Mouse (Mus musculus) embryonic facial prominence, embryonic 10.5 days (tissue): ENCODE measurements around the gene Grasp. TPM values are rescaled to one million over a fixed set of nuclear protein-coding genes. Genes with fewer than 3 reads are reported as not detected.

ENCODE experiments used
- DNase-seq: peaks from one replicate; pipeline ENCODE4 v3.0.0-alpha.2; 2017; ENCODE audit warnings: low spot score
- H3K27ac ChIP-seq: fragments of 300-500 bp; sonication (generic); replicated peaks from 2 replicates; pipeline ENCODE4 v1.5.1; 2016; ENCODE audit warnings: mild to moderate bottlenecking
- H3K27me3 ChIP-seq: fragments of 300-500 bp; sonication (generic); replicated peaks from 2 replicates; pipeline ENCODE4 v1.6.1; 2016; ENCODE audit warnings: low read depth, mild to moderate bottlenecking; ENCODE audit not compliant: poor library complexity, severe bottlenecking
- H3K36me3 ChIP-seq: fragments of 300-500 bp; sonication (generic); replicated peaks from 2 replicates; pipeline ENCODE4 v1.6.1; 2016; ENCODE audit warnings: mild to moderate bottlenecking, moderate library complexity
- H3K4me1 ChIP-seq: fragments of 300-500 bp; sonication (generic); 2 replicates; pipeline ENCODE4 v1.6.1; 2016
- H3K4me3 ChIP-seq: fragments of 300-500 bp; sonication (generic); 2 replicates; pipeline ENCODE4 v1.5.1; 2016; ENCODE audit warnings: mild to moderate bottlenecking, moderate library complexity
- H3K9me3 ChIP-seq: fragments of 300-500 bp; sonication (generic); 2 replicates; pipeline ENCODE4 v1.6.1; 2016; ENCODE audit warnings: mild to moderate bottlenecking
- WGBS: fragments of 180-500 bp; shearing (Covaris S2); methylation state at CpG from one replicate; pipeline ENCODE4 v1.1.7; 2016; 5-methylcytosine and 5-hydroxymethylcytosine counted together
- polyA plus RNA-seq: library from polyadenylated mRNA; unstranded; fragments of >200 nt; fragmentation: Nextera tagmentation; extraction: Ambion mirVana; gene quantifications from 2 replicates; pipeline ENCODE4 v1.2.1, GENCODE M21; 2016

The Grasp gene
- polyA plus RNA-seq, 1 experiment from 2014 or later = 6.7 TPM

- DNase-seq = no peak
- WGBS = 94% methylated on average over 3 of the region's 3 CpGs
- Histone ChIP-seq H3K36me3 (peaks cover 41% of the 10 kb centered on the region), H3K4me1 (peaks cover 32% of the 10 kb centered on the region), H3K4me3 (no peak overlapping the region), H3K27me3 (no peaks in the 10 kb centered on the region), H3K27ac (no peak overlapping the region), H3K9me3 (no peaks in the 10 kb centered on the region)
Observed at GRCm38 (mm10) chr15:101185549-101185948, 38.4 kb upstream of the Grasp start.

- Histone ChIP-seq H3K9me3 (no peaks in the 10 kb centered on the region), H3K27me3 (no peaks in the 10 kb centered on the region), H3K27ac (no peak overlapping the region), H3K4me1 (peaks cover 34% of the 10 kb centered on the region), H3K4me3 (no peak overlapping the region), H3K36me3 (peaks cover 41% of the 10 kb centered on the region)
- WGBS = 85% methylated on average over 5 of the region's 5 CpGs
- DNase-seq = no peak
Observed at GRCm38 (mm10) chr15:101187907-101188306, 36.1 kb upstream of the Grasp start.

- Histone ChIP-seq H3K36me3 (peaks cover 39% of the 10 kb centered on the region), H3K9me3 (no peaks in the 10 kb centered on the region), H3K27me3 (no peaks in the 10 kb centered on the region), H3K4me3 (no peak overlapping the region), H3K27ac (no peak overlapping the region), H3K4me1 (peaks cover 30% of the 10 kb centered on the region)
- whole genome bisulfite sequencing = 85% methylated on average over 10 of the region's 10 CpGs
- no peak for DNase-seq
Observed at GRCm38 (mm10) chr15:101189981-101190761, 33.8 kb upstream of the Grasp start.

- no peak for DNase-seq
- H3K4me3 ChIP-seq = no peak overlapping the region
- H3K36me3 ChIP-seq = peaks cover 39% of the 10 kb centered on the region
- H3K4me1 ChIP-seq = peaks cover 30% of the 10 kb centered on the region
- H3K27me3 ChIP-seq = no peaks in the 10 kb centered on the region
- no peaks in the 10 kb centered on the region for H3K9me3 ChIP-seq
- 80% methylated on average over 5 of the region's 5 CpGs for WGBS
- no peak overlapping the region for H3K27ac ChIP-seq
Observed at GRCm38 (mm10) chr15:101190762-101191150, 33.2 kb upstream of the Grasp start.

GRCm38 (mm10) chr15:101191459-101192259 is 32.3 kb upstream of the Grasp start:
- Histone ChIP-seq H3K27me3 (no peaks in the 10 kb centered on the region), H3K36me3 (peaks cover 39% of the 10 kb centered on the region), H3K27ac (0 out of 2 replicates have a peak overlapping the region, but pooled peaks have one; percentile 19), H3K4me3 (no peak overlapping the region), H3K4me1 (peaks cover 30% of the 10 kb centered on the region), H3K9me3 (no peaks in the 10 kb centered on the region)
- WGBS = 35% methylated on average over 13 of the region's 13 CpGs
- DNase-seq = no peak

- H3K27ac ChIP-seq = no peak overlapping the region
- H3K27me3 ChIP-seq = no peaks in the 10 kb centered on the region
- 58% methylated on average over 7 of the region's 7 CpGs for WGBS
- H3K4me1 ChIP-seq = peaks cover 30% of the 10 kb centered on the region
- no peak for DNase-seq
- no peak overlapping the region for H3K4me3 ChIP-seq
- peaks cover 39% of the 10 kb centered on the region for H3K36me3 ChIP-seq
- no peaks in the 10 kb centered on the region for H3K9me3 ChIP-seq
Observed at GRCm38 (mm10) chr15:101192260-101192640, 31.7 kb upstream of the Grasp start.

GRCm38 (mm10) chr15:101192651-101193050 is 31.3 kb upstream of the Grasp start:
- peaks cover 41% of the 10 kb centered on the region for H3K36me3 ChIP-seq
- H3K4me3 ChIP-seq = no peak overlapping the region
- H3K27ac ChIP-seq = no peak overlapping the region
- H3K4me1 ChIP-seq = peaks cover 30% of the 10 kb centered on the region
- no peak for DNase-seq
- H3K9me3 ChIP-seq = no peaks in the 10 kb centered on the region
- 91% methylated on average over 7 of the region's 7 CpGs for WGBS
- no peaks in the 10 kb centered on the region for H3K27me3 ChIP-seq

- DNase-seq = no peak
- Histone ChIP-seq H3K9me3 (no peaks in the 10 kb centered on the region), H3K36me3 (peaks cover 55% of the 10 kb centered on the region), H3K4me3 (no peak overlapping the region), H3K4me1 (peaks cover 30% of the 10 kb centered on the region), H3K27me3 (no peaks in the 10 kb centered on the region), H3K27ac (no peak overlapping the region)
- 92% methylated on average over 6 of the region's 6 CpGs for WGBS
Observed at GRCm38 (mm10) chr15:101193971-101194370, 30.0 kb upstream of the Grasp start.

- DNase-seq = no peak
- WGBS = 93% methylated on average over 16 of the region's 16 CpGs
- Histone ChIP-seq H3K4me1 (peaks cover 27% of the 10 kb centered on the region), H3K27me3 (no peaks in the 10 kb centered on the region), H3K4me3 (no peak overlapping the region), H3K27ac (no peak overlapping the region), H3K9me3 (no peaks in the 10 kb centered on the region), H3K36me3 (peaks cover 67% of the 10 kb centered on the region)
Observed at GRCm38 (mm10) chr15:101194951-101195823, 28.8 kb upstream of the Grasp start.

GRCm38 (mm10) chr15:101196079-101196795 is 27.8 kb upstream of the Grasp start:
- H3K4me1 ChIP-seq = peaks cover 17% of the 10 kb centered on the region
- no peaks in the 10 kb centered on the region for H3K27me3 ChIP-seq
- no peak overlapping the region for H3K27ac ChIP-seq
- H3K36me3 ChIP-seq = peaks cover 77% of the 10 kb centered on the region
- WGBS = 95% methylated on average over 8 of the region's 8 CpGs
- no peak overlapping the region for H3K4me3 ChIP-seq
- peaks cover 8% of the 10 kb centered on the region; the same call in 1 of the 2 replicates for H3K9me3 ChIP-seq
- no peak for DNase-seq

GRCm38 (mm10) chr15:101196961-101197360 is 27.0 kb upstream of the Grasp start:
- Histone ChIP-seq H3K4me3 (no peak overlapping the region), H3K27me3 (no peaks in the 10 kb centered on the region), H3K9me3 (peaks cover 9% of the 10 kb centered on the region; the same call in 1 of the 2 replicates), H3K36me3 (peaks cover 84% of the 10 kb centered on the region), H3K4me1 (peaks cover 9% of the 10 kb centered on the region), H3K27ac (no peak overlapping the region)
- DNase-seq = no peak
